Mouse (Mus musculus) monocyte, adult 5-6 weeks (primary cell): Measurements from ENCODE around the gene Ppil6. TPM values are rescaled to one million over a fixed set of nuclear protein-coding genes. Genes with fewer than 3 reads are reported as not detected.

Source experiments
- ATAC-seq: fragments of 153-309, 156-312 bp; replicated peaks from 2 replicates; pipeline ENCODE4 v1.8.0; 2017; ENCODE audit warnings: mild to moderate bottlenecking; ENCODE audit not compliant: low TSS enrichment, insufficient number of reproducible peaks, severe bottlenecking, poor library complexity, low FRiP score
- total RNA-seq: library from RNA; stranded (forward); fragments of 200-1000, 200-491, 200-594 nt; gene quantifications from 3 replicates; pipeline ENCODE4 v1.2.3, GENCODE M21; 2017

The Ppil6 gene
- total RNA-seq, 1 experiment from 2014 or later, result not detected

DNA sequence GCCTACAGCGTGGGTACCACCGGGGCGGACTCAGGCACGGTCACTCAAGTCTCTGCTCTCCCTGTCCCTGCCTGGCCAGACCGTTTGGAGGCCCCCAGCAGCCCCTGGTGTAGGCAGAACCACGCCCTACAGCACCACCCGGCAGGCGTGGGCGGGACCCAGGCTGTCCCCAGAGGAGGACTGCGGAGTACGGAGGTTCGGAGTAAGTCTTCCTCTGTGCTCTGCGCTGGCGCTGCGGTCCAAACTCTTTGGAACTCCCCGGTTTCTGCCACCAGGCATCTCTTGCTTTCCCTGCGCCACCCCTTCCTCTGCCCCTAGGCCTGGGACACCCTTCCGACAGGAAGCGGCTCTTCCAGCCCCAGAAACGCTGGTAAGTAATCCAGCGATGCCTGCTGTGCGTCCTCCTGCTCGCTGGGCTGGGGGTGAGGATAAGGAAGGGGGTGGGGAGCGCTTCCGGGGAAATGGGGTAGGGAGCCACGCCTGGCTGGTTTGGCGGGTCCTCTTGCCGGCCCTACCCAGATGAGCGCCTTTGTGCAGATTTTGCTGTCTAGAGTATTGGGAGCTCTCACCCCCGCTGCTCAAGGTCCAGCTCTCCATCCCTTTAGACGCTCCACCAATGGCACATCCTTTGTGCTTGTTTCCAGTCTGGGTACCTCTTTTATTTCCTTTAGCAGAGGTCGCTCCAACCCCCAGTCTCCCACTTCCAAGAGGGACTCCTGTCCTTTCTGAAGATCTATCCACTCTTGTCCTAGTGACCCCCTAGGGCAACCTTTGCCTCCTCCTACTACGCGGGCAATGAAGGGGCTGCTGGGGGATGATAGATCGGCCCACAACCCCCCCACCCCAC lies 13.8 kb upstream of the Ppil6 start, which contains the start of gene Mical1:
TSS of gene Mical1 (plus strand) at position 144 of the 847 bp plus-strand sequence.
- ATAC-seq, result peak; percentile 20; the same call in 1 of the 2 replicates

DNA sequence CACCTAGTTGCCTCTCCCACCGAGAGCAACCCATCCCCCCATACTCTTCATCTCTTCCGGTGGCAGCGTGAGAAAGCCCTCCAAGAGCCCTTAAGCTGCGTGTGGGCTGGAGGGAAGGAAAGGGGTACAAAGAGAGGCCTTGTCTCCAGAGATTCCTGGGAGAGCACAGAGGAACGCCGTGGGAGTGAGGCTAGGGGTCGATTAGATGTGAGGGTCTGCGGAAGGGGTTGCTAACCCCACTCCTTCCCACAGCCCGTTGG lies 13.3 kb upstream of the Ppil6 start:
- no peak for ATAC-seq

GRCm38 (mm10) chr10:41477278-41478181 lies 12.7 kb upstream of the Ppil6 start:
- ATAC-seq, result peak; percentile 54

GRCm38 (mm10) chr10:41479961-41480360 lies 10.3 kb upstream of the Ppil6 start:
- ATAC-seq, result no peak

GRCm38 (mm10) chr10:41480938-41481880 lies 9.0 kb upstream of the Ppil6 start:
- ATAC-seq, result no peak

DNA sequence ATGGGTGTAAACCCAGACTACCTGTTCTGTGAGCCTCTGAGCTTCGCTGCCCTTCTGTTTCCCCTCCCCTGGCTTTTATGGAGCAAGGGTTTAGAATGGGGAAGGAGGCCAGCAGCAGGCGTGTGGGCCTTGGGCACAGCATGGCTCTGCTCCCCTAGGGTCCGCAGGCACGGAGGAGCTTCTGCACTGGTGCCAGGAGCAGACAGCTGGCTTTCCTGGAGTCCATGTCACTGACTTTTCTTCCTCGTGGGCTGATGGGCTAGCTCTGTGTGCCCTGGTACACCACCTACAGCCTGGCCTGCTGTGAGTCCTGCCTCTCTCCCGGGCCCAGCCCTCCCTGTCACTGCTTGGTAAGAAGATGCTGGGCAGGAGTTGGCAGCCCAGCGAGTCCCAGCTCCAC lies 7.8 kb upstream of the Ppil6 start:
- no peak for ATAC-seq

GRCm38 (mm10) chr10:41485778-41486177 lies 4.5 kb upstream of the Ppil6 start:
- no peak for ATAC-seq

DNA sequence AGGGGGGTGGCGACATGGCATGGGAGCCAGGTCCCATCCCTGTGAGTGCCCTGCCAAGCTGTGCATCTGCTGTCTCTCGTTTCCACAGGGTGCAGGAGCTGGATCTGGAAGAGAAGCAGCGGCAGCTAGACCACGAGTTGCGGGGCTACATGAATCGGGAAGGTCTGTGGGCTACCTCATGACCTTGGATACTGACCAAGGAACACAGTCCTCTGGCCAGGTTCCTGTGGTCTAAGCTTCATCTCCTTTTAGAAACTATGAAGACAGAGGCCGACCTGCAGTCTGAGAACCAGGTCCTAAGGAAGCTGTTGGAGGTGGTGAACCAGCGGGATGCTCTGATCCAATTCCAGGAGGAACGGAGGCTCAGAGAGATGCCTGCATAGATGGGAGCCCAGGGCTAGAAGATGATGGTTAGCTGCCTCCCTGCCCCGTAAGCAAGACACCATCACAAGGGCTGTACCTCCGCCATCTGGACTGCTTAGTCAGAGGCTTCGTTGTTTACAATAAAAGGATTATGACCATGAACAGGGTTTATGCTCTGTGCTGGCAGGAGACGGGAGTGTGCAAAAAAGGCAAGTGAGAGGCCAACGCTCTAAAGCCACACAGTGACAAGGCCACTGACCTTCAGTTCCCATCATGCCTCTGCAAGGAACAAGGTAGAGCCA lies 3.6 kb upstream of the Ppil6 start:
- ATAC-seq, result no peak

GRCm38 (mm10) chr10:41488877-41489276 lies 1.4 kb upstream of the Ppil6 start:
- no peak for ATAC-seq

DNA sequence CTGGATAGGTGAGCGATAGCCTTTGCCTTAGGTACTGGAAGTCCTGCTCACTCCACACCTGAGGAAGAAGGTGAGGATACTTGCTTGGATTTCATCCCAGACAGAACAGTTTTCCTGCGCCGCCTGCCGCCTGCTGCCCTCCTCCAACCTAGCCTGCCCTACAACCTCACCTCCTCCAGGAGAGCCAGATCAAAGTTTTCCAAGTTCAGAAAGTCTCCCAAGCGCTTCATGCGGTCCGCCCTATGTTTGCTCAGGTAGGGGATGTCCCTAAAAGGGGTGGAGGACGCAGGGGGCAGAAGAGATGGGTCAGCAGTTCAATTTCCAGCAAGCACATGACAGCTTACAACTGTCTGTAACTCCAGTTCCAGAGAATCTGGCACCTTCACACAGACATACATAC lies 945 bp upstream of the Ppil6 start:
- no peak for ATAC-seq

GRCm38 (mm10) chr10:41490518-41490873 lies 257 bp downstream of the Ppil6 start:
- ATAC-seq, result no peak

- ATAC-seq, result no peak
These were observed 872 bp downstream of the Ppil6 start for GRCm38 (mm10) chr10:41491111-41491510.

DNA sequence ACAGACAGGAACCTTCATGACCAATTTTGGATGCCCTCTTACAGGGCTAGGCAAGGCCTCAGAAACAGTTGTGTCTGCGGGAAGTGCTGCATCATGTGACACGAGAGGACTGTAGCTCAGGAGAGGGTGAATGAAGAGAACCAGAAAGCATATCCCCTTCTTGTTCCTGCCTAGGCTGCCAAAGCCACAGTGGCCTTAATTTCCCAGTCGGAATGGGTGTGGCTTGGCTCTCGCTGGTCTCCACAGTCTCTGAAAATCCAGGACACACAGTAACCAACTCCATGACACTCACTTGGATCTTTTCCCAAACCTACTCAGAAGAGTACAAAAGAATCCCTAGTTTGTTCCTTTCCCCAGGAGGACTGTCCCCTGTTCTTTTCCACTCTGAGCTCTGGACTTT lies 10.7 kb downstream of the Ppil6 start:
- ATAC-seq, result no peak

DNA sequence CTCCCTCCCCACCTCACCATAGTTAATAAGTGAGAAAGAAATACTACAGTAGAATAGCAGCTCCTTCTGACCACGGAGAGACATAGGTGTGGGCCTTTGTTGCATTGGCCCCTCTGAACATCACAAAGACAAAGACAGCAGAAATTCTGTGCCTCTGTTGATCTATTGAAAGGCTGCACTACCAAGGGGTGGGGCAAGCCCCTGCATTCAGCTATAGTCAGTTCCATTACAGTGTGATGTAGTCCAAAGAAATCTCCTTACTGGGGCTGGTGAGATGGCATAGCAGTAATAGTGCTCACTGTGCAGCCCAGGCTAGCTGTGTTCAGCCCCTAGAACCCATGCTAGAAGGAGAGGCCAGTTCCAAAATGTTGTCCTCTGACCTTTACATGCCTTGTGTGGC lies 14.8 kb downstream of the Ppil6 start:
- ATAC-seq, result no peak

DNA sequence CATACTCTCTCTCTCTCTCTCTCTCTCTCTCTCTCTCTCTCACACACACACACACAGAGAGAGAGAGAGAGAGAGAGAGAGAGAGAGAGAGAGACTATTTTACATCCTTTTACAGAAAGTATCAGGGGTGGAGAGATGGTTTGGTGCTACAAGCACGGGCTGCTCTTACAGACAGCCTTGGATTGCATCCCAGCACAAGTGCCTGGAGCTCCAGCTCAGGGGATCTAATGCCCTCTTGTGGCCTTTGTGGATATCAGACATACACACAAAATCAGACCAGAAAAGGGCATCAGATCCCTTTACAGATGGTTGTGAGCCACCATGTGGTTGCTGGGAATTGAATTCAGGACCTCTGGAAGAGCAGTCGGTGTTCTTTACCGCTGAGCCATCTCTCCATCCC lies 15.2 kb downstream of the Ppil6 start:
- ATAC-seq, result peak; percentile 60

DNA sequence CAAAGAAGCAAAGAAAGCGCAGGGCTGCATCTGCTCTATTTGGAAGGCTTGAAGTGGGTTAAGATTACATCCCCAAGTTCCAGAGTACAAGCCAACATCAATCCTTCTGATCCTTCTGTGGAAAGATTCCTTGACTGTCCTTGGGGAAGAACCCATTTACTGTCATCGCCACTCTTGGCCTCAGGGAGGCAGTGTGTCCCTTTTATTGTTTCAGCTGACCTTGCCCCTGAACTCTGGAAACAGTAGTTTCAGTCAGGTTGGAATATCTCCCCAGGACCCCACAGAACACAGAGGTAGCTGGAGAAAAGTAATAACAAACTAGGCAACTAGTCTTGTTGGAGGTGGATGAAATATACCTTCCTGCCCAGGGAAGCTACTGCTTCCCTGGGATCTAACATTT lies 18.9 kb downstream of the Ppil6 start:
- no peak; the same call in 1 of the 2 replicates for ATAC-seq

DNA sequence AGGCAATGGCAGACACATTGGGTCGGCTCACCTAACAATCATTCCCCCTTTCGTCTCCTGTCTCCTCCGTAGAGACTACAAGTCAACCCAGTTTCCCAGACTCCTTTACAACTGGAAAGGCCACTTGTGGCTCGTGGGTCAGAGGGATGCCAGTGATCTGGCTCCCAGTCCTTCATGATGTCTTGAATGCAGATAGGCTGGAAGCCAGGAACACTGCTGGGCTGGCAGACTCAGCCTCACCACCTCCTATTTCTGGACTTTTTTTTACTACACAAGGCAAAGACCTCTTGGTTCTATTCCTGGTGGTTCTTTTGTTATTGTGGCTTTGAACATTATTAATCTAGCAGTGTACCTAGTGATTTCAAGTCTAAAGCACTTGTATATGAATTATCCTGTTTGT lies 24.1 kb downstream of the Ppil6 start:
- no peak for ATAC-seq

DNA sequence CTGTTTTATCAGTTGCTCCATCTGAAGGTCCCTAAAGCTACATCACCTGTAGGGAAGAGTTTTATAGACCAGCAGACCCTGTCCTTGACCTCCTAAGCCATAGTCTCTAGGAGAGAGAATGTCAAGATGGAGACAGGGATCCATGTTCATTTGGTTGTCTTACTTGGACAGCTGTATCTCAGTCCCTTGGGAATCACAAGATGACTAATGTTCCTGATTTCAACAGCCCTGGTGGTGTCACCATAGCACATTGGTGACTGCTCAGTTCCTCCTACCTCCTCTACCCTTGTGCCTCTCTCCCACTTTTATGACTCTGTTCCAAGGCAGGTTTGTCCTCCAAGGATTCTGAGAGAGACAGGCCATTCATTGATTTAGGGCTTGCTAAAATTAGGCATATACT lies 24.7 kb downstream of the Ppil6 start:
- ATAC-seq, result no peak
